Mouse (Mus musculus) brain, adult 2 months (tissue): Measurements from ENCODE around the gene Abtb2.

Source experiments
- DNase-seq: peaks from one replicate; pipeline ENCODE4 v3.0.0; 2011; ENCODE audit warnings: low read depth, low spot score

The Abtb2 gene

GRCm38 (mm10) chr2:103615028-103615427 is 48.9 kb downstream of the Abtb2 start:
- no peak for DNase-seq

- DNase-seq, result no peak
Observed at GRCm38 (mm10) chr2:103618407-103618806, 52.3 kb downstream of the Abtb2 start.

GRCm38 (mm10) chr2:103622950-103623349 is 56.8 kb downstream of the Abtb2 start:
- peak; percentile 14 for DNase-seq

GRCm38 (mm10) chr2:103625349-103625932 is 59.3 kb downstream of the Abtb2 start:
- DNase-seq, result no peak

- DNase-seq, result no peak
Observed at GRCm38 (mm10) chr2:103627101-103627500, 61.0 kb downstream of the Abtb2 start.

GRCm38 (mm10) chr2:103629956-103630355 is 63.8 kb downstream of the Abtb2 start:
- DNase-seq, result no peak

- no peak for DNase-seq
Observed at GRCm38 (mm10) chr2:103631293-103631717, 65.2 kb downstream of the Abtb2 start.

GRCm38 (mm10) chr2:103632136-103632925 is 66.2 kb downstream of the Abtb2 start:
- DNase-seq, result no peak

GRCm38 (mm10) chr2:103632926-103633250 is 66.8 kb downstream of the Abtb2 start:
- DNase-seq, result no peak

GRCm38 (mm10) chr2:103635731-103636487 is 69.8 kb downstream of the Abtb2 start:
- no peak for DNase-seq

GRCm38 (mm10) chr2:103637385-103637784 is 71.3 kb downstream of the Abtb2 start:
- DNase-seq, result peak; percentile 10

GRCm38 (mm10) chr2:103637943-103638342 is 71.8 kb downstream of the Abtb2 start:
- DNase-seq, result no peak

GRCm38 (mm10) chr2:103639701-103640100 is 73.6 kb downstream of the Abtb2 start:
- peak; percentile 49 for DNase-seq

- DNase-seq, result no peak
Observed at GRCm38 (mm10) chr2:103640861-103641260, 74.8 kb downstream of the Abtb2 start.

- peak; percentile 89 for DNase-seq
Observed at GRCm38 (mm10) chr2:103643584-103644211, 77.6 kb downstream of the Abtb2 start.

GRCm38 (mm10) chr2:103644418-103644817 is 78.3 kb downstream of the Abtb2 start:
- peak; percentile 68 for DNase-seq

GRCm38 (mm10) chr2:103650314-103650879 is 84.3 kb downstream of the Abtb2 start:
- no peak for DNase-seq

GRCm38 (mm10) chr2:103652121-103652520 is 86.0 kb downstream of the Abtb2 start:
- DNase-seq, result no peak

GRCm38 (mm10) chr2:103655037-103655436 is 88.9 kb downstream of the Abtb2 start:
- DNase-seq, result no peak

- no peak for DNase-seq
Observed at GRCm38 (mm10) chr2:103656028-103656427, 89.9 kb downstream of the Abtb2 start.

GRCm38 (mm10) chr2:103659167-103659566 is 93.1 kb downstream of the Abtb2 start:
- no peak for DNase-seq
